Mouse (Mus musculus) lung, postnatal 0 days (tissue): ENCODE measurements at regions not wholly inside any gene's neighbourhood (a gene's known extent, or its start where the extent isn't known, plus 50 kb on each side); places are given as distances from the start of the nearest gene placed in this dataset.

Source experiments
- CTCF ChIP-seq: IDR thresholded peaks from 2 replicates; pipeline ENCODE4 v1.5.1; 2016; ENCODE audit warnings: antibody characterized with exemption, mild to moderate bottlenecking
- EP300 ChIP-seq: IDR thresholded peaks from 2 replicates; pipeline ENCODE4 v1.6.1; 2016; ENCODE audit warnings: antibody characterized with exemption, mild to moderate bottlenecking, control low read depth

- TF ChIP-seq CTCF (no peak), EP300 (no peak)
Observed at GRCm38 (mm10) chr12:51143840-51144239, 204.0 kb upstream of the G2e3 start.
